In the genomic region with DNA sequence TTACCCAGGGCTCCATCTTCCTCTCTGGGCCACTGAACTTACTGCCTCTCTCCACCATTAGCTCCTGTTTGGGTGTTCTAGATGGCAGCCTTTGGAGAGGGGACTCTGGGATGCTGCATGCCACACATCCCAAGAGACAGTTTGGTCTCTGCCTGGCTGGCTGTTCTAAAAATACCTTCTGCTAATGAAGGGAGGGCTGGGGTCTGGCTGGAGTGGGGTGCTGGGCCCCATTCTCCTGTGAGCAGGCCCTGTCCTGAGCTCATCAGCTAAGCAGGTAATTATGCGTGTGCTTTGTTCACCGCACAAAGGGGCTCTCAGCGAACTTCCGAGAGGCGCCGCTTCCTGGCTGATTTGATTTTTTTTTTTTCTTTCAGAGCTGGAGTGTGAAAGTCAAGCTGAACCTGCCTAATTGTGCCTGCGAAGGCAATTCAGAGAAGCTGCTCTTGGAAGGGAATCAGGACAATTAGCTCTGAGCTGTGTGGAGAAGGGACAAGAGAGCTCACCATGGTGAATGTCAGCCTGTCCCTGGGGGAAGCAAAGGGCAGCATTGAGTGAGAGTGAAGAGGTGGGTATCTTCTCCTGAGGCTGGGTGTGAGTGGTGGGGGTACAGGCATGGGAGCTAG, we compare ENCODE assay signal across 8 mouse cellular contexts. TPM values are rescaled to one million over a fixed set of nuclear protein-coding genes. Genes with fewer than 3 reads are reported as not detected.
A peak's percentile ranks its signal among the peaks of the same experiment; 100 is the strongest.
DNase-seq lines count a peak whose midpoint lies in the region; ATAC-seq and TF ChIP-seq lines count a peak whose summit lies in the region.

No protein-coding gene starts in this region.

- no peak overlapping the region for H3K4me3 ChIP-seq in heart, adult 2 months
- peak overlapping the region; percentile 38 for H3K4me3 ChIP-seq in forebrain, embryonic 10.5 days
- H3K4me3 ChIP-seq in midbrain, embryonic 11.5 days (ENCODE audit: low read depth, low read length) = no peak overlapping the region
- H3K4me3 ChIP-seq in gastrocnemius, adult 2 months = no peak overlapping the region

- peak; percentile 84 for DNase-seq in heart, adult 11 months
- no peak for DNase-seq in heart, adult 2 months
- DNase-seq in MN1 (ENCODE audit: low spot score) = peak; percentile 52
- DNase-seq in forebrain, embryonic 10.5 days (ENCODE audit: extremely low spot score, low spot score) = peak; percentile 65
- peak; percentile 94 for DNase-seq in midbrain, embryonic 11.5 days (ENCODE audit: low spot score, missing footprints)
- no peak for DNase-seq in spleen, postnatal 10 days (ENCODE audit: low spot score in 2 of 2)
- no peak for DNase-seq in gastrocnemius, adult 2 months
- DNase-seq in spleen, postnatal 36 days (ENCODE audit: low spot score in 2 of 2) = no peak

- ATAC-seq in midbrain, embryonic 11.5 days (ENCODE audit: low FRiP score) = peak; percentile 65

- no peaks in the 10 kb centered on the region for H3K9me3 ChIP-seq in forebrain, embryonic 10.5 days
- no peaks in the 10 kb centered on the region for H3K9me3 ChIP-seq in midbrain, embryonic 11.5 days (ENCODE audit: control insufficient read depth, low read length)

- H3K9ac ChIP-seq in heart, adult 2 months (ENCODE audit: low read depth, low read length) = no peak overlapping the region
- H3K9ac ChIP-seq in midbrain, embryonic 11.5 days (ENCODE audit: low read length) = peak overlapping the region; percentile 14; the same call in 1 of the 2 replicates

- TF ChIP-seq CTCF in heart, adult 2 months (IDR thresholded peaks at IDR 0.05) = no peak
- no peak for TF ChIP-seq CTCF in gastrocnemius, adult 2 months (IDR thresholded peaks at IDR 0.05)

- intact Hi-C loops in heart, adult 2 months (cut with DNase I) = loop anchor here (5.0 kb wide), 1 partner anchor 105 kb away; no protein-coding TSS in a partner anchor
- intact Hi-C loops in gastrocnemius, adult 2 months (cut with DNase I) = no loop called here

- WGBS in heart, adult 2 months = 41% methylated on average over 7 of the region's 7 CpGs
- WGBS in forebrain, embryonic 10.5 days = 5% methylated on average over 7 of the region's 7 CpGs
- 6% methylated on average over 7 of the region's 7 CpGs for whole genome bisulfite sequencing in midbrain, embryonic 11.5 days

- TF ChIP-seq POLR2A in heart, adult 2 months (IDR thresholded peaks at IDR 0.05; ENCODE audit: insufficient read depth, low read depth, low read length) = no peak

- peak overlapping the region; percentile 20 for H3K4me2 ChIP-seq in midbrain, embryonic 11.5 days

- no peak for TF ChIP-seq EP300 in heart, adult 2 months (IDR thresholded peaks at IDR 0.05; ENCODE audit: insufficient read depth, low read depth, low read length)

- H3K79me2 ChIP-seq in heart, adult 2 months (replicated peaks; ENCODE audit: control insufficient read depth, insufficient read depth, low read length) = no peaks in the 10 kb centered on the region

- no peaks in the 10 kb centered on the region for H3K36me3 ChIP-seq in heart, adult 2 months (ENCODE audit: control insufficient read depth, insufficient read depth, low read length)
- H3K36me3 ChIP-seq in forebrain, embryonic 10.5 days (replicated peaks) = peaks cover 5% of the 10 kb centered on the region; the same call in 1 of the 2 replicates
- H3K36me3 ChIP-seq in midbrain, embryonic 11.5 days (ENCODE audit: control insufficient read depth, insufficient read depth, low read length) = no peaks in the 10 kb centered on the region

- no peaks in the 10 kb centered on the region for H3K27me3 ChIP-seq in heart, adult 2 months (ENCODE audit: control insufficient read depth, insufficient read depth, low read length)
- no peaks in the 10 kb centered on the region; the same call in 1 of the 2 replicates for H3K27me3 ChIP-seq in forebrain, embryonic 10.5 days (ENCODE audit: poor library complexity, severe bottlenecking)
- no peaks in the 10 kb centered on the region for H3K27me3 ChIP-seq in midbrain, embryonic 11.5 days (ENCODE audit: control insufficient read depth, insufficient read depth, low read length)

- H3K27ac ChIP-seq in heart, adult 2 months = no peak overlapping the region
- peak overlapping the region; percentile 86 for H3K27ac ChIP-seq in forebrain, embryonic 10.5 days
- peak overlapping the region; percentile 85 for H3K27ac ChIP-seq in midbrain, embryonic 11.5 days (ENCODE audit: low read depth, low read length)
- H3K27ac ChIP-seq in gastrocnemius, adult 2 months = no peak overlapping the region

- H3K4me1 ChIP-seq in heart, adult 2 months (ENCODE audit: control insufficient read depth, insufficient read depth, low read length) = peaks cover 2% of the 10 kb centered on the region
- peaks cover 30% of the 10 kb centered on the region for H3K4me1 ChIP-seq in forebrain, embryonic 10.5 days
- H3K4me1 ChIP-seq in midbrain, embryonic 11.5 days (ENCODE audit: control insufficient read depth, insufficient read depth, low read length) = peaks cover 11% of the 10 kb centered on the region

RNA-seq across cellular contexts. Expression of gene Odc1, which starts 12.9 kb away (rescaled TPM):
- 10 to 100 TPM; 72.2 to 74.4 TPM for total RNA-seq in heart, adult 2 months (2021)
- 52.7 and 76.5 TPM in 2 replicates for polyA plus RNA-seq in heart, adult 2 months (2012; rRNA removed)
- polyA plus RNA-seq in forebrain, embryonic 10.5 days (2016; fragmentation: Nextera tagmentation; extraction: Ambion mirVana) = 344 and 385 TPM in 2 replicates
- 307 and 314 TPM in 2 replicates for polyA plus RNA-seq in midbrain, embryonic 11.5 days (2014; fragmentation: Nextera tagmentation; extraction: Ambion mirVana)
- total RNA-seq in gastrocnemius, adult 2 months (2021) = 100 to 1,000 TPM in 1 of 2 experiments, 10 to 100 TPM in 1; 50.3 to 379 TPM

Comparison
In these comparisons a context has a peak if more than half of its experiments do, and no peak if none do; other contexts are left out.
1. DNase-seq: peak in heart, adult 11 months (single experiment), MN1 (single experiment), forebrain, embryonic 10.5 days (single experiment) and midbrain, embryonic 11.5 days (single experiment); none in heart, adult 2 months (0 of 2), spleen, postnatal 10 days (0 of 2), gastrocnemius, adult 2 months (single experiment) and spleen, postnatal 36 days (0 of 2).
2. H3K27ac ChIP-seq: peak in forebrain, embryonic 10.5 days (single experiment) and midbrain, embryonic 11.5 days (single experiment); none in heart, adult 2 months (single experiment) and gastrocnemius, adult 2 months (single experiment).